Mouse (Mus musculus): ENCODE results near the gene Mllt6.
A peak's percentile ranks its signal among the peaks of the same experiment; 100 is the strongest.
"Not testable (repeated sequence)": the region's sequence is repeated elsewhere in the genome, so short reads cannot be mapped to it uniquely, and the experiment has no call there.

Gene Mllt6

GRCm38 (mm10) chr11:97662893-97663527 lies at the start of gene Mllt6:
Mllt6 (plus strand) TSS chr11:97663414.
- DNase-seq = peak; percentile 78

- DNase-seq = no peak
Measured at GRCm38 (mm10) chr11:97615276-97615675, 47.9 kb upstream of the Mllt6 start.

GRCm38 (mm10) chr11:97618368-97618767 lies 44.8 kb upstream of the Mllt6 start:
- no peak for DNase-seq

GRCm38 (mm10) chr11:97619391-97619795 lies 43.8 kb upstream of the Mllt6 start:
- DNase-seq = peak; percentile 84

DNA sequence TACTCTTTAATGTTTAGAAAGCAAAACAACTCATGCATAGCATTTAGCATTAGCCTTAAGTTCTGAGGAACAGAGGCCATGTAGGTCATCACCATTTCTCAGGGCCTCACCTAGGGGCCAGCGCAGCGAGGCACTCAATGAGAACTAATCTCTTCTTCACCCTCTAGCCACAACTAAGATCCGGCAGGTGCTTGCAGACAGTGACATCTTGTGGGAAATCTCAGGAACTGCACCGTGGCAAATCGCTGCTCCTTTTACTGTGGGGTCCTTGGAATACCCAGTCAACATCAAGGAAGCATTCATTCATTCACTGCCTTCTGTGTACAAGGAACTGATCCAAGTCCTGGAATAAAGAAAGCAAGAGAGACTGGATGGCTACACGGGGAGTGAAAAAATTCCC lies 40.8 kb upstream of the Mllt6 start:
- peak; percentile 66 for DNase-seq

GRCm38 (mm10) chr11:97623166-97623565 lies 40.0 kb upstream of the Mllt6 start:
- no peak for DNase-seq

DNA sequence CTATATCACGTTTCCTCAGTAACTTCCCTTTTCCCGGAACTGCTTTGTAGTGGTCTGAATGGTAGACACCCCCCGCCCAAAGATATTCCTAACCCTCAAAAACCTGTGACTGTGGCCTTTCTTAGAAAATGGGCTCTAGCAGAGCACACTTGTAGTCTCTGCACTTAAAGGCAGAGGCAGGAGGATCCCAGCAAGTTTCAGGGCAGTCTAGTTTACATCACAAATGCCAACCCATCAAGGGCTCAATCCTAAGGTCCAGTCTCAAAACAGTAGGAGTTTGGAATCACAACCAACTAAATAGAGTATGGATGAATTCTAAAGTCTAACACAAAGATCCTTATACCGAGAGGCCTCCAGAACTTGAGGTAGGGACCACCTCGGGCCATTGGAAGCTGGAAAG lies 37.7 kb upstream of the Mllt6 start:
- no peak for DNase-seq

DNA sequence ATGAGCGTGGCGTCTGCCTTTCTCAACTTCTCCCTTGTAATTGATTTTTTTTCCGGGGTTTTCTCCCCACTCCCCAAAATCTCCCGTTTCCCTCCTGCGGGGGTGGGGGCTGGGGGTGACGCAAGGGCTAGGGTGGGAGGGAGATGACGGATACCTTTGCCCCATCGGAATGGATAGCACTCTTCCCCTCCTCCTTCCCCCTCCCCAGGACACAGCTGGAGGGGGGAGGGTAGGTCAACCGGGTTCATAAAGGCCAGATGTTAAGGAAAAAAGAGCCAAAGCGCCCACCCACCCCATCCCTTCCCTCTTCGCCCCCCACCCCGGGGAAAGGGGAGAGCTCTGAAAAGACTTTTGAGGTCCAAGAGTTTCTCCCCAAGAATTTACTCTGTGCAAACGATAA lies 36.8 kb upstream of the Mllt6 start:
- no peak for DNase-seq

- DNase-seq = no peak
Measured at GRCm38 (mm10) chr11:97626850-97627249, 36.4 kb upstream of the Mllt6 start.

- no peak for DNase-seq
Measured at GRCm38 (mm10) chr11:97627556-97628302, 35.5 kb upstream of the Mllt6 start.

DNA sequence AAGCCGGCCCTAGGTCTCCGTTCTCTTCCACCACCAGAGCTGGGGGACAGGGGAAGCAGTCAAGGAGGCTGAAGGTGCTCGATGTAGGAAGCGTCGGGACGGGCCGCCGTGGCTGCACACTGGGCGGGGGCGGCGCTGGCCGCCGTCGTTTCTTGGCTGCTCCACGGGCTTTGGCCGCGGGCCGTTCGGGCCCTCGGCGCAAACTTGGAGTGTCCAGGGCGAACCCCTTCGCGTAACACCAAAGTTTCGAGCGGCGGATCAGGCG lies 35.0 kb upstream of the Mllt6 start:
- no peak for DNase-seq

DNA sequence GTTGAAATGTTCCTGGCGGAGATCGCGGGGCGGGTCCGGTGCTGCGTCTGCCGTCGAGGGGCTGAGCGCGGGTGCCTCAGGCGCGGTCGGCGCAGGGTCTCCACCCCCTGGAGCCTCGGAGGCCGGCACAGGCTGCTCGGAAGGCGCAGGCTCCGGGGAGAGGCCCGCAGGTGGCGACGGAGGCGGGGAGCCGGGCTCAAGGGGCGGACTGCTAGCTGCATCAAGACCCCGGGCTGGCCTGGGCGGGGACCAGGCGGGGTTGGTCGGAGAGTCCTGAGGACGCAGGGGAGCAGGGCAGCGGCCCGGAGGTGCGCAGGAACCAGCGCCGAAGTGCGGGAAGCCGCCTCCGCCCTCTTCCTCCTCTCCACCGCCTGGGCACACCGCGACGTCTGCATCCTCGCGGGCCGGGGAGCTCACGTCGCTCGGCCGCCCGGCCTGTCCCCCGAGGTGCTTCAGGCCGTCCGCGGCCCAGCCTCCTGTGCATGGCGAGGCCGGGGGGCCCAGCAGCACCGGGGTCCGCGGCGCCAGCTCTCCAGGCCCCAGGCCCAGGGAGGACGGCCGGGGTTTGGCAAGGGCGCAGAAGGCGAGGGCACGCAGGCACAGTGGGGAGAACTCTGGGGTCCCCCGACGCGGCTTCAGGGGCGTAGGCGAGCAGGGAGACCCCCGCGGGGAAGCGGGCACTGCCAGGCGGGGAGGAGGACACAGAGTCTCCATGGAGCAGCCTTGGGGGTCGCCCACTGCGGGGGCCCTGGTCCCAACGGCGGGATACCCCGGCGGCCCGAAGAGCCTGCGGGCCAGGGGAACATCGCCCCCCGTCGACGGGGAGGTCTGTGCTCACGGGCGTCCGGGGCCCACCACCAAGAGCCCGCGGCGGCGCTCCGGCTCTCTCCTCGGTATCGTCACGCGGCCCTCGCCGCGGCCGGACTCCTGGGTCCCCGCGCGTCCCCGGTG lies 34.4 kb upstream of the Mllt6 start:
- peak; percentile 30 for DNase-seq

DNA sequence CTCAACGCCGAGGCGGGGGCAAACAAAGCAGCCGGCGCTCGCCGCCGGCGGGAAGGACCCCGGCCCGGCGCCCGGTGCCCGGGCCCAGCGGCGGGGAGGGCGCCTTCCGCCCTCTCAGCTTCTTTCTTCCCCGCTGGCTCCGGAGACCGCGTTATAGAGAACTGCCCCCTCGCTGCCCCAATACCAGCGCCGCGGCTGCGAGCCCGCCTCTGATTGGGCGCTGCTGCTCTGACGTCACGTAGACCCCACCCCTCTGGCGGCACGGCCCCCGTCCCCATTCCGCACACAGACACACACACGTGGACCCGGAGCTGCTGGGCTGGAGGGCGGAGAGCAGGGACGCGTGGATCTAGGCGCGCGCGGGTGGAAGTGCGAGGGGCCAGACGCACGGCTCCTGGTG lies 33.6 kb upstream of the Mllt6 start, which contains the start of gene Epop:
Epop (minus strand) TSS at position 127 of the 400 bp plus-strand sequence.
- DNase-seq = peak; percentile 95

DNA sequence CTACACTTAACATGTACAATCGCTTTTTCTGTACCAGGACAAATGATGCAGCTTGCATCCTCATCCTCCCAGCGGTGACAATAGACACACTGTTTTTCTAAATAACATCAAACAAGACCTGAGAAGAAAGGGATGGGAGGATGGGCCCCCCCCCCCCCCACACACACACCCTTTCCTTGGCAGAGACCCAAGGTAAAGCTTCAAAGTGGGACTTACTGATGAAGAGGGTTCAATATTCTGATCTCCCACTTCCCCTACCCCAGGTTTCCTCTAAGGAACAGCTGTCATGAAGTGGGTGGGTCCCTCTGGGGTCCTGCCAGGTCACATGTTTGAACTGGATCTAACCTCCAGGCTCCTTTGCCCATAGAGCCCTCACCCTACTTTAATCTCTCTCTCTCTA lies 32.2 kb upstream of the Mllt6 start:
- DNase-seq = no peak

DNA sequence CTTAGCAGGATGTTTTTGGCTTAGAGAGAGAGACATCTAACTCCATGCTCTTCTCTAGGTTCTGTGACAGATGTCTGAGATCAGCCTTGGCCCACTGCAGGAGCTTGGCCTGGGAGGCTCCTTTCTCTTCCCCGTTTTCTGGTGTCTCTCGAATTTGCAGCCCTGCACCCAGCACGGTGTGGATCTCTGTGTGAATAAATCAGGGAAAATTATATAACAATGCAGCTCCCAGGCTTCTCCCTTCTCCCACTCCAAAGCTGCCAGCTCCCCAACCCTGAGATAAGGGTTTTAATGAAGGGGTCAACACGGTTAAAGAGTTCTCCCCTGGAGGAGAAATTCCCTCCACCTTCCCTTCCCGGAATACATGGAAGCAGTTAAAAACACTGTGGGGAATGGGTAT lies 31.7 kb upstream of the Mllt6 start:
- DNase-seq = peak; percentile 78

DNA sequence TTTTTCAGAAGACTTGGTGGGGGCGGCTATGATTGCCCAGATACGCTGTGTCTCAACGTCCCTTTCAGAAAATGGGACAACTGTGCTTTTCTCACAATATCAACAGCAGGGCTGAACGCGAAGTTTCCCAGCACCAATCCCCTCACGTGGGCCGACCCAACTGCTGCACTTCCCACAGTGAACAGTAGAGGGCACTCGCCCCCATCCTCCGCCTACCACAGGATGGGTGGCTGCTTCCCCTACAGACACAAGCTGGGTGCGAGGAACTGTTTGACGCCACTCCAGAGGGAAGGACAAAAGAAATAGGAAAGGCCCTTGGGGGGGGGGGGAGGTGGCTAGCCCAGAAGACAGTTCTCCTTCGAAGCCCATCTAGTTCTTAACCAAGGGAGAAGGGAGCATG lies 31.3 kb upstream of the Mllt6 start:
- DNase-seq = peak; percentile 87

GRCm38 (mm10) chr11:97632440-97632839 lies 30.8 kb upstream of the Mllt6 start:
- DNase-seq = not testable (repeated sequence)

- DNase-seq = no peak
Measured at GRCm38 (mm10) chr11:97635468-97636019, 27.7 kb upstream of the Mllt6 start.

DNA sequence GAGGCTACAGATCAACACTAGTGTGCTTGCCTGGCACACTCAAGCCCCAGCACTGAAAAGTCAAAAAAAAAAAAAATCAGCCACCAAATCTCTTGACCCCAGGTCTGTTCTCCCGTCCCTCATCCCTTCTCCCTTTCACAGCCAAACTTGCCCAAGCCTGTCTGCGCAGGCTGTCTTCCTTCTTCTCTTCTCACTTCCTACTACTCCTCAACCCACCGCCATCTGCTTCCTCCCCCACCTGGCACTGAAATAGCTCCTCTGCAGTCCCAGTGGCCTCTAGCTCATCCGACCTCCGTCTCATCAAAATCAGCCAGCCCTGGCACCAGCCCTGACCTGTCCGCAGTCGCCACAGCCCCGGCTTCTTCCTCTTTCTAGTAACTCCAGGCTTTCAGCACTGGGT lies 21.5 kb upstream of the Mllt6 start:
- peak; percentile 88 for DNase-seq

DNA sequence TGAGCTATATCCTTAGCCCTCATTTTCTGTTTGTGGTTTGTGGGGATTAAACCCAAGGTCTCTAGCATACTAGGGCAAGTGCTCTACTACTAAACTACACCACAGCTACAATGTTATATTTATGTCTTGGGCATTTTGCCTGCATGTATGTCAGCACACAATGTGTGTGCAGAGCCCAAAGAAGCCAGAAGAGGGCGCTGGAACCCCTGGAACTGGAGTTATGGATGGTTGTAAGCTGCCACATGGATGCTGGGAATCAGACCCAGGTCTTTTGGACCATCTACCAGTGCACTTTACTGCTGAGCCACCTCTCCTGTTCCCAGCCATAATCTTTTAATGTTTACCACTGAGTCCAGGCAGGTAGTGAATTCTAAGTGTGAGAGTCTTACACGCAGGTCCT lies 20.5 kb upstream of the Mllt6 start:
- no peak for DNase-seq

- no peak for DNase-seq
Measured at GRCm38 (mm10) chr11:97643380-97644055, 19.7 kb upstream of the Mllt6 start.

GRCm38 (mm10) chr11:97644834-97645233 lies 18.4 kb upstream of the Mllt6 start:
- peak; percentile 58 for DNase-seq

- DNase-seq = not testable (repeated sequence)
Measured at GRCm38 (mm10) chr11:97648541-97648940, 14.7 kb upstream of the Mllt6 start.

Data from right cerebral cortex, adult 18-20 months (tissue).